Mouse (Mus musculus): ENCODE data around the gene Pacsin1. TPM values are rescaled to one million over a fixed set of nuclear protein-coding genes. Genes with fewer than 3 reads are reported as not detected.

The Pacsin1 gene
- polyA plus RNA-seq, 1 experiment = 24.0 TPM

DNA sequence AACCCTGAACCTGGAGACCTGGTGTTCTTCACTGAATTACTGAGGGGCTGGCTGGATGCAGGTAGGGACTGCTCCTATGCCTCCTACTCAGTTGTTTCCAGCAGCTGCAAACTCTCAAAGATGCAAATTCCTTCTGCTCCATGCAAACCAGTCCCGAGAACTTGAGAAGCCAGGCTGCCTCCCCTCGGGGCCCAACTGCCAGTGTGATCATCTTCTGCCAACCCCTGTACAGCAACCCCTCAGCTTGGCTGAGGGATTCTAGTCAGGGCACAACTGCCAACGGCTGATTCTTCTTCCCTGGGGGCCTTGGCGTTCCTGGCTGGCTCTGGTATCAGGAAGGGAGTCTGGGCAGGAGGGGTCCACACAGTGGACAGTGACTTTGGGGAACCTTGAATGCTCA lies 91.1 kb downstream of the Pacsin1 start:
- 91% methylated on average over 4 of the region's 4 CpGs for WGBS
- Histone ChIP-seq H3K27ac (ENCODE audit: control insufficient read depth, insufficient read depth, low read length) (no peak overlapping the region), H3K4me3 (ENCODE audit: control insufficient read depth, insufficient read depth, low read length) (no peak overlapping the region), H3K4me1 (replicated peaks; ENCODE audit: control insufficient read depth, insufficient read depth, low read length) (no peaks in the 10 kb centered on the region), H3K36me3 (ENCODE audit: control insufficient read depth, insufficient read depth, low read length) (no peaks in the 10 kb centered on the region), H3K27me3 (ENCODE audit: control insufficient read depth, insufficient read depth, low read length) (no peaks in the 10 kb centered on the region)
- DNase-seq = no peak
- no peak for TF ChIP-seq POLR2A (IDR thresholded peaks at IDR 0.05; ENCODE audit: control insufficient read depth, extremely low read depth, insufficient read depth, low read length, poor library complexity)
- TF ChIP-seq CTCF (IDR thresholded peaks at IDR 0.05; ENCODE audit: borderline replicate concordance, control insufficient read depth, extremely low read depth, insufficient read depth, low read length, poor library complexity) = no peak

DNA sequence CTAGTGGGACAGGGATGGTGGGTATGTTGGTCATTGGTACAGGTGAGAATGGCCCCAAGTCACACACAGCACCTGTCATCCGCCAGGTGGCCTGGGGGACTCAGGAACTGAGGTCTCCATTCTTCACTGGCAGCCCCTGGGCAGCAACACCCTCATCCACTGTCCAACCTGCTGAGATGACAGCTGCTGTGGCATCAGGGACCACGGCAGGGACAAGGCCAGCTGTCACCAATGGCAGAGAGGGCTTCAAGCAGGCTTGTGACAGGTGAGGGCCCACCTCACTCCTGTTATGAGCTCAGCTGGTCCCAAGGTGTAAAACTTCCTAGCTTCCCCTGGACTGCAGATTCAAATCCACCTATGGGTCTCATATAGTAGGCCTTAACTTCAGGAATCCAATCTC lies 92.8 kb downstream of the Pacsin1 start:
- WGBS = 84% methylated on average over 2 of the region's 2 CpGs
- H3K4me1 ChIP-seq (replicated peaks; ENCODE audit: control insufficient read depth, insufficient read depth, low read length) = no peaks in the 10 kb centered on the region
- TF ChIP-seq CTCF (IDR thresholded peaks at IDR 0.05; ENCODE audit: borderline replicate concordance, control insufficient read depth, extremely low read depth, insufficient read depth, low read length, poor library complexity) = no peak
- TF ChIP-seq POLR2A (IDR thresholded peaks at IDR 0.05; ENCODE audit: control insufficient read depth, extremely low read depth, insufficient read depth, low read length, poor library complexity) = no peak
- H3K27ac ChIP-seq (ENCODE audit: control insufficient read depth, insufficient read depth, low read length) = no peak overlapping the region
- no peaks in the 10 kb centered on the region for H3K36me3 ChIP-seq (ENCODE audit: control insufficient read depth, insufficient read depth, low read length)
- no peak for DNase-seq
- no peaks in the 10 kb centered on the region for H3K27me3 ChIP-seq (ENCODE audit: control insufficient read depth, insufficient read depth, low read length)
- no peak overlapping the region for H3K4me3 ChIP-seq (ENCODE audit: control insufficient read depth, insufficient read depth, low read length)

DNA sequence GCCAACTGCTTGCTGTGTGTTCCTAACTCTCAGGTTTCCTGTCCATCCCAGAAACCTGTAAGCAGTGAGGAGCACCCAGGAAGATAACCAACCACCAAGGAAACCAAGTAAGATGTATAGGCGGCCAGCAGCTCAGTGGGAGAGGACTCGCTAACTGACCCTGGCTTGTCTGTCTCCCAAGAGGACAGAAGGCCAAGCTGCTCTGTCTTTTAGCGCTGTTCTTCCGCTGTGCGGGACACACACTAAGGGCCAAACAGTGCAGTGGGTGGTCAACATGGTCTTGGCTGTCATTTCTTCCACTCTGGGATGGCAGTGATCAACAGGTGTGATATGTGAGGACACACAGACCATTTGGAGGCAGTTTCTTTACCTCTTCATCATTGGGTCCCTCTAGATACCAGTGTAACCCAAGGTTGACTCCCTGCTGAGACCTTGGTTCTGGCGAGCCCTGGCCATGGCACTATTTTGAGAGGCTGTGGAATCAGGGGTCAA lies 95.2 kb downstream of the Pacsin1 start:
- Histone ChIP-seq H3K4me3 (ENCODE audit: control insufficient read depth, insufficient read depth, low read length) (no peak overlapping the region), H3K4me1 (replicated peaks; ENCODE audit: control insufficient read depth, insufficient read depth, low read length) (no peaks in the 10 kb centered on the region), H3K36me3 (ENCODE audit: control insufficient read depth, insufficient read depth, low read length) (no peaks in the 10 kb centered on the region), H3K27ac (ENCODE audit: control insufficient read depth, insufficient read depth, low read length) (no peak overlapping the region), H3K27me3 (ENCODE audit: control insufficient read depth, insufficient read depth, low read length) (no peaks in the 10 kb centered on the region)
- TF ChIP-seq CTCF (IDR thresholded peaks at IDR 0.05; ENCODE audit: borderline replicate concordance, control insufficient read depth, extremely low read depth, insufficient read depth, low read length, poor library complexity) (no peak), POLR2A (IDR thresholded peaks at IDR 0.05; ENCODE audit: control insufficient read depth, extremely low read depth, insufficient read depth, low read length, poor library complexity) (no peak)
- DNase-seq = no peak
- 96% methylated on average over 6 of the region's 6 CpGs for WGBS

DNA sequence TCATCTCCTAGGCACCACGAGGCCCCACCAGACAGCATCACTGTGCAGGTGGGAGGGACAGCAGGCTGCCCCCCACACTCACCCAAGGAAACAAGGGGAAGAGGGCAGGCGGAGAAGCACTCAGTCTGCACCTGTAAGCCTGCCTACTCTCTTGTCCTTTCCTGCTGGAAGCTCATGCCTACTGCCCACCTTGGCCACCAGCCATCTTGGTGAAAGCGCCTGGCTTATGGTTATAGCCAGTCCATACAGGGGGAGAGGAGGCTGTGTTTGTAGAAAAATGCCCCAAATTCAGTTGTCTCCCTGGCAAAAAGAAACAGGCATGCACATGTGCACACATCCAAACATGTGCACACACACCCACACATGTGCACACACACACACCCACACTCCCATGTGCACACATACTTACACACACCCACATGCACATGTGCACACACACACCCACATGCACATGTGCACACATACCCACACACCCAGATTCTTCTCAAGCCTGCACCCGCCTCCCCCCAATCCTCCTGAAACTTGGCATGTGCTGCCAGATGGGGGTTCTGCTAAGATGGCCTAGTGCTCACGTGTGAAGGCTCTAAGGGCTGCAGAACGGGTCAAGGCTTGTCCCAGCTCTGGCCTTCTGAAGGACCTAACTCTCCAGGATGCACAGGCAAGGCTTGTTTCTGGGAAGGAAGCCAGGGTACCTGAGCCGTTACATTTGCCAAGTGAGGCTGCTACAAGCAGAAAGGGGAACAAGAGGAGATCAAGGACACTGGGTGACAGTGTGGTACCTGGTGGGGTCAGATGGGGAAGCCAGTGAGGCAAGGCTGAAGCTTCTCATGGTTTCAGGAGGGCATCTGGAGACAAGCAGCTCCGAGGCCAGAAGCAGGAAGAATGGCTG lies 96.2 kb downstream of the Pacsin1 start:
- H3K4me1 ChIP-seq (replicated peaks; ENCODE audit: control insufficient read depth, insufficient read depth, low read length) = no peaks in the 10 kb centered on the region
- no peak overlapping the region for H3K27ac ChIP-seq (ENCODE audit: control insufficient read depth, insufficient read depth, low read length)
- no peak for TF ChIP-seq CTCF (IDR thresholded peaks at IDR 0.05; ENCODE audit: borderline replicate concordance, control insufficient read depth, extremely low read depth, insufficient read depth, low read length, poor library complexity)
- no peak for TF ChIP-seq POLR2A (IDR thresholded peaks at IDR 0.05; ENCODE audit: control insufficient read depth, extremely low read depth, insufficient read depth, low read length, poor library complexity)
- no peak overlapping the region for H3K4me3 ChIP-seq (ENCODE audit: control insufficient read depth, insufficient read depth, low read length)
- 82% methylated on average over 8 of the region's 8 CpGs for WGBS
- no peaks in the 10 kb centered on the region for H3K27me3 ChIP-seq (ENCODE audit: control insufficient read depth, insufficient read depth, low read length)
- no peaks in the 10 kb centered on the region for H3K36me3 ChIP-seq (ENCODE audit: control insufficient read depth, insufficient read depth, low read length)
- no peak for DNase-seq

DNA sequence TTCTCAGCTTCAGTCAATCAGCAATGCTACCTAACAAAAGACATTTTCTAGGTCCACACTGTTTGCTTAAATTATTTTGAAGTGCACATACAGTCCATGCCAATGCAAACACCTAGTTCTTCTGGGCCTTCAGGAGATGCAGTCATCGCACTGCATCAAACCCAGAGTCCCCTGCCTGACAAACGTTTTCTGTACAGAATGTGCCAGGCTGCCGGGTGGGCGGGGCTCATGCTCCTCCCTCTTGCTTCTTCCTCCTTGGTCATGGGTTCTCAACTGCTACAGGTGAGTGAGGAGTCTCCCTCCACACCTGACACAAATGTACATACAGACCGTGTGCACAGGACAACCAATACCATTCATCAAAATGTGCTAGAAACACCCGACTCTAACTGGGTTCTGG lies 104.9 kb downstream of the Pacsin1 start:
- no peaks in the 10 kb centered on the region for H3K4me1 ChIP-seq (replicated peaks; ENCODE audit: control insufficient read depth, insufficient read depth, low read length)
- no peaks in the 10 kb centered on the region for H3K27me3 ChIP-seq (ENCODE audit: control insufficient read depth, insufficient read depth, low read length)
- no peak for TF ChIP-seq CTCF (IDR thresholded peaks at IDR 0.05; ENCODE audit: borderline replicate concordance, control insufficient read depth, extremely low read depth, insufficient read depth, low read length, poor library complexity)
- TF ChIP-seq POLR2A (IDR thresholded peaks at IDR 0.05; ENCODE audit: control insufficient read depth, extremely low read depth, insufficient read depth, low read length, poor library complexity) = no peak
- no peak for DNase-seq
- peaks cover 7% of the 10 kb centered on the region; the same call in 1 of the 2 replicates for H3K36me3 ChIP-seq (ENCODE audit: control insufficient read depth, insufficient read depth, low read length)
- no peak overlapping the region for H3K27ac ChIP-seq (ENCODE audit: control insufficient read depth, insufficient read depth, low read length)
- 87% methylated on average over 6 of the region's 6 CpGs for WGBS
- H3K4me3 ChIP-seq (ENCODE audit: control insufficient read depth, insufficient read depth, low read length) = no peak overlapping the region

Other genes with a start within 250 kb of the Pacsin1 start
- 1.5 and 1.9 TPM in 2 replicates for gene Grm4, start 134.1 kb upstream of the Pacsin1 start, polyA plus RNA-seq (2012; rRNA removed)
- gene Hmga1, start 99.0 kb upstream of the Pacsin1 start, polyA plus RNA-seq (2012; rRNA removed) = 430 and 578 TPM in 2 replicates
- gene AI413582, start 89.8 kb upstream of the Pacsin1 start, polyA plus RNA-seq (2012; rRNA removed) = 89.4 and 120 TPM in 2 replicates
- 86.3 and 110 TPM in 2 replicates for gene Nudt3, start 32.0 kb upstream of the Pacsin1 start, polyA plus RNA-seq (2012; rRNA removed)
- not detected in 2 replicates for gene RPS10-NUDT3, start 20.3 kb upstream of the Pacsin1 start, polyA plus RNA-seq (2012; rRNA removed)
- gene Rps10, start 18.8 kb upstream of the Pacsin1 start, polyA plus RNA-seq (2012; rRNA removed) = 1,664 and 2,025 TPM in 2 replicates
- 0.58 and 0.99 TPM in 2 replicates for gene Spdef, start 73.4 kb downstream of the Pacsin1 start, polyA plus RNA-seq (2012; rRNA removed)
- gene D17Wsu92e, start 165.1 kb downstream of the Pacsin1 start, polyA plus RNA-seq (2012; rRNA removed) = 97.5 and 104 TPM in 2 replicates
- gene Snrpc, start 182.6 kb downstream of the Pacsin1 start, polyA plus RNA-seq (2012; rRNA removed) = 192 and 207 TPM in 2 replicates
- 4.4 and 4.7 TPM in 2 replicates for gene Uhrf1bp1, start 200.9 kb downstream of the Pacsin1 start, polyA plus RNA-seq (2012; rRNA removed)

Measured in thymus, adult 2 months (tissue).